Mouse (Mus musculus) intestine, postnatal 0 days (tissue): ENCODE data around the gene Slc20a1. TPM values are rescaled to one million over a fixed set of nuclear protein-coding genes. Genes with fewer than 3 reads are reported as not detected.

Source experiments
- ATAC-seq: fragments of 200-750 bp; cut with Nextera tagmentation; 2 replicates; pipeline ENCODE4 v1.8.0; 2017; ENCODE audit warnings: mild to moderate bottlenecking, moderate TSS enrichment, moderate library complexity
- H3K27ac ChIP-seq: fragments of 300-500 bp; sonication (generic); 2 replicates; pipeline ENCODE4 v1.5.1; 2014; ENCODE audit warnings: mild to moderate bottlenecking, low read depth, low read length, moderate library complexity
- H3K27me3 ChIP-seq: fragments of 300-500 bp; sonication (generic); replicated peaks from 2 replicates; pipeline ENCODE4 v1.6.1; 2014; ENCODE audit warnings: low read length, mixed read lengths; ENCODE audit not compliant: control insufficient read depth, insufficient read depth
- H3K36me3 ChIP-seq: fragments of 300-500 bp; sonication (generic); 2 replicates; pipeline ENCODE4 v1.6.1; 2014; ENCODE audit warnings: mild to moderate bottlenecking, moderate library complexity; ENCODE audit not compliant: control insufficient read depth, insufficient read depth
- H3K4me1 ChIP-seq: fragments of 300-500 bp; sonication (generic); replicated peaks from 2 replicates; pipeline ENCODE4 v1.6.1; 2014; ENCODE audit warnings: antibody characterized with exemption, low read length, mixed read lengths; ENCODE audit not compliant: control insufficient read depth, insufficient read depth
- H3K4me2 ChIP-seq: fragments of 300-500 bp; sonication (generic); replicated peaks from 2 replicates; pipeline ENCODE4 v1.6.1; 2014; ENCODE audit warnings: low read depth, mild to moderate bottlenecking, moderate library complexity
- H3K4me3 ChIP-seq: fragments of 300-500 bp; sonication (generic); 2 replicates; pipeline ENCODE4 v1.5.1; 2014; ENCODE audit warnings: low read depth, low read length
- H3K9ac ChIP-seq: fragments of 300-500 bp; sonication (generic); 2 replicates; pipeline ENCODE4 v1.6.1; 2014; ENCODE audit warnings: mild to moderate bottlenecking, low read depth, low read length
- H3K9me3 ChIP-seq: fragments of 300-500 bp; sonication (generic); 2 replicates; pipeline ENCODE4 v1.6.1; 2016; ENCODE audit warnings: mixed run types; ENCODE audit not compliant: control insufficient read depth
- CTCF ChIP-seq: sonication (generic); IDR thresholded peaks from 2 replicates; pipeline ENCODE4 v1.5.1; 2016; ENCODE audit warnings: low read depth, mild to moderate bottlenecking, control low read depth, antibody characterized with exemption, moderate library complexity
- WGBS: fragments of 180-500 bp; shearing (Covaris S2); extraction: QIAGEN DNeasy Blood & Tissue Kit; methylation state at CpG from one replicate; pipeline ENCODE4 v1.1.7; 2014; 5-methylcytosine and 5-hydroxymethylcytosine counted together
- polyA plus RNA-seq: library from polyadenylated mRNA; unstranded; fragments of >200 nt; fragmentation: Nextera tagmentation; extraction: Ambion mirVana; gene quantifications from 2 replicates; pipeline ENCODE4 v1.2.1, GENCODE M21; 2015

The Slc20a1 gene
- polyA plus RNA-seq, 1 experiment from 2014 or later, result 14.4 TPM

DNA sequence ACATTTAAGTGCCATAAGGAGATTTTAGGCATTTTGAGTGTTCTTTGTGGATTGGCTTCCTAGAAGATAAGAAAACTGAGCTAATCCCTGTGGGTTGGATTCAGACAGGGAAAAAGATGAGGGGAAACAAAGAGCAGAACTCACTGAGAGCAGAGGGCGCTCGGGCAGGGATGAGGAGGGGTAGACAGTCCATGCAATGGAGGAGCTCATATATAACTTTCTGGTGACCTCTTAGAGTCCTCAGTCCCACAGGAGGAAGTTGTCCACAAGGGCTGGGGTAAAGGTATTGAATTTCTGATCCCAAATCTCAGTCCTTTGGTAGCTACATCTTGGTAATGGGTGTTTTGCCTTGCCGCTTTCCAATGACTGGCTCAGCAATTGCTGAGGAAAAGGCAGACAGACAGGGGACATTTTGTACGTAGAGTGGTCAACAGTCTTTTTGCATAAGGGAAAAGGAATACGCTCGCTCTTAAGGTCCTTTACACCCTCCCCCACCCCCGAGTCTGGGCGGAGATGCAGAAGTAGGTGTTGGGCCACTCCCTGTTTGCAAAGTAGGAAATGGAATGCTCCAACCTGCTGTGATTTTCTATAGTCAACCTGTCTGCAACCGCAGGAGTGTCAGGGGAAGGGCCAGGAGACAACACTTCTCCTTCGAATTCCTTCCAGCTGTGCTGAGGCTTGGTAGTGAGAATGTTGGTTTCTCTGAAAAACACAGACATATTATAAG, 20.2 kb upstream of the Slc20a1 start:
- peak overlapping the region; percentile 58 for H3K4me2 ChIP-seq
- 0 out of 2 replicates have a peak, but pooled peaks have one; percentile 39 for ATAC-seq
- H3K4me1 ChIP-seq, result no peaks in the 10 kb centered on the region
- no peak overlapping the region for H3K27ac ChIP-seq
- H3K9me3 ChIP-seq, result no peaks in the 10 kb centered on the region
- no peaks in the 10 kb centered on the region for H3K36me3 ChIP-seq
- TF ChIP-seq CTCF, result no peak
- WGBS, result 23% methylated on average over 10 of the region's 10 CpGs
- no peaks in the 10 kb centered on the region for H3K27me3 ChIP-seq
- no peak overlapping the region for H3K9ac ChIP-seq
- H3K4me3 ChIP-seq, result no peak overlapping the region

DNA sequence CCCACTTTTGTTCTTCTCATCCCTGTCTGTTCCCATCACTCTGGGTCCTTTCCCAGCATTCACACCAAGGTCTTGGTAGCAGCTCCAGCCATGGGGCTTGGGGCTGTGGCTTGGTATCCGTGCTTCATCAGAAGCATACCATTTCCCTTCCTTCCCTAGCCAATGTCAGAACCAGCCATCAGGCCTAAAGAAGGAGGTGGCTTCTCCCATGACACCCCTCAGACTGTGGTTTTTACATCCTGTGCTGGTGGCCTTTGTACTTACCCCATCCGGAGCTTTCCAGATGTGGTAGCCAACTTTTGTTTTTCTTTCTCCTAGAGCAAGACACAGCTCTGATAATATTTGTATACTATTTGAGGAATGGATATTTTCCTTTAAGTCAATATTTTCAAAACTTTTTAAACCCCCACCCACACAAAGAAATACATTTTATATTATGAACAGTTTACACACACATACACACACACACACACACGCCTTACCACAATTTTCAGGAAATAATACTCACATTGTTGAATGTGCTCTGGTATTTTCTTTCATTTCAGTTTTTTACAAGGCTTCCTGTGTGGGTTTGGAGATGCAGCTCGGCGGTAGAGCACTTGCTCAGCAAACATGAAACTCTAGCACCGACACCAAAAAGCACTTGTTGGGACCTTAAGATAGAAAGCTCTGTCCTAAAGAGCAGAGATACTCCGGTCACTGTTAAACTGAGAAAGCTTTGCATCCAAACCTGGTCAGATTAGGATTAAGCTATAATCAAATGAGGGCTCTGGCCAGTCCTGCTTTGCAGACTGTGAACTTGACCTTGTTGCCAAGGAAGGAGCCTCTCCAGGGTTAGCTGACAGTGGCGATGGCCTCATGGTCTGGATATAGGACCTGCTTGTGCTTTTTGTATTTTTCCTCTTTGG, 18.4 kb upstream of the Slc20a1 start:
- Histone ChIP-seq H3K27me3 (no peaks in the 10 kb centered on the region), H3K4me2 (no peak overlapping the region), H3K4me3 (no peak overlapping the region), H3K9me3 (no peaks in the 10 kb centered on the region), H3K27ac (no peak overlapping the region), H3K4me1 (no peaks in the 10 kb centered on the region), H3K36me3 (no peaks in the 10 kb centered on the region), H3K9ac (no peak overlapping the region)
- no peak for TF ChIP-seq CTCF
- 72% methylated on average over 8 of the region's 8 CpGs for WGBS
- ATAC-seq, result no peak

DNA sequence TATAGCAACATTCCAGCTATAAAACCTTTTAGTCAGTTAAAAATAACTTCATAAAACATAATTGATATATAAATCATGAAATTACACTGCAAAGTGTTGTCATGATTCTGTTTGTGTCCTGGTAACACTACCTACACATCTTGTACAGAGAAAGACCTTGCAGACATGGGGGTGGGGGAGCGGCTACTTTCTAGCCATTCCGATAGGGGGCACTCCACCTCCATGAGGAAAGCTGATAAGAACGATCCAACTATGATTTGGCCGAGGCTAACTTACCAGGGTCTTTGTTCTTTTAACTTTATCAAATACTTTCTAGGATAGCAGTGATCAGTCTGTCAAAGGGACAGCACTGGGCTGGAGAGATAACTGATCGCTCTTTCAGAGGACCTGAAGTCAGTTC, 17.1 kb upstream of the Slc20a1 start:
- no peaks in the 10 kb centered on the region for H3K4me1 ChIP-seq
- no peak overlapping the region for H3K27ac ChIP-seq
- no peaks in the 10 kb centered on the region for H3K9me3 ChIP-seq
- H3K4me3 ChIP-seq, result no peak overlapping the region
- TF ChIP-seq CTCF, result peak; percentile 27; the same call in 1 of the 2 replicates
- H3K4me2 ChIP-seq, result no peak overlapping the region
- ATAC-seq, result no peak
- H3K27me3 ChIP-seq, result no peaks in the 10 kb centered on the region
- 82% methylated on average over 5 of the region's 5 CpGs for WGBS
- H3K36me3 ChIP-seq, result no peaks in the 10 kb centered on the region
- H3K9ac ChIP-seq, result no peak overlapping the region

DNA sequence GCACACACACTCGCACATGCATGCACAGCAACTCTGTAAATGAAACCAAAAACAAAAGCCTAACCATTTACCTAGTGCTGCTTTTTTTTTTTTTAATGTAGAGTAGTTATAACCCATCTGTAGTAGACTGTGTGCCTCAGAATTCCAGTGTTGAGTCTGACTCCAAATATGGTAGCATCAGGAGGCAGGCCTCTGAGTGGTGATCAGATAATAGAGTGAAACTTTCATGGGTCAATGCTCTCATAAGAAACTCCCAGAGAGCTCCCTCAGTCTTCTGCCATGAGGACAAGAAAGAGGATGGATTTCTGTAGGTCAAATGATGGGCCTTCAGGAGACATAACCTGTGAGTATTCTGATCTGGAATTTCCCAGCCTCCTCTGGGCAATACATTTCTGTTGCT, 16.2 kb upstream of the Slc20a1 start:
- Histone ChIP-seq H3K4me3 (no peak overlapping the region), H3K36me3 (no peaks in the 10 kb centered on the region), H3K9ac (no peak overlapping the region), H3K4me2 (no peak overlapping the region), H3K9me3 (no peaks in the 10 kb centered on the region), H3K4me1 (no peaks in the 10 kb centered on the region), H3K27ac (no peak overlapping the region), H3K27me3 (no peaks in the 10 kb centered on the region)
- no peak for TF ChIP-seq CTCF
- no peak for ATAC-seq
- WGBS, result 95% methylated on average over 1 of the region's 1 CpGs

DNA sequence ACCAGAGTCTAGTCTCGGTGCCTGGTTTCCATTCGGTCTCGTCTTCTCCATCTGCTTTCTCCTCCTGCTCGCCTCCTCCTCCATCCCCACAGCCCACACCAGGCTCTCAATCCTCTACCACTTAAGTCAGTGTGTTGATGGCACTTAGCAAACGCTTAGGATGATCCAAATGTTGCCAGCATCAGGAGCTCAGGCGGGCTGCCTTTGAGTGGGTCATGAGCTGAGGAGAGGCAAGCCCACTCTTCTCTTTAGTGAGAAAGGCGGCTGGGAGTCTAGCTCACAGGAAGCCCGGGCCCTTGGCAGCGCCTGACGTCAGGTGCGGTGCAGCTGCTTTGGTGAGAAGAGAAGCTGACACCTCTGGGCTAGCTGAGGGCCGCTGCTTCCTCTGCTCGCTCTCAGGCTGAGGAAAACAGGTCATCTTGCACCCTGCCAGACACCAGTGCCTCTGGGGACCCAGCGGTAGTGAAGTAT, 15.0 kb upstream of the Slc20a1 start:
- Histone ChIP-seq H3K36me3 (no peaks in the 10 kb centered on the region), H3K27ac (no peak overlapping the region), H3K9me3 (no peaks in the 10 kb centered on the region), H3K4me1 (no peaks in the 10 kb centered on the region), H3K4me2 (no peak overlapping the region), H3K4me3 (no peak overlapping the region), H3K27me3 (no peaks in the 10 kb centered on the region), H3K9ac (no peak overlapping the region)
- 65% methylated on average over 14 of the region's 14 CpGs for WGBS
- TF ChIP-seq CTCF, result no peak
- no peak for ATAC-seq

DNA sequence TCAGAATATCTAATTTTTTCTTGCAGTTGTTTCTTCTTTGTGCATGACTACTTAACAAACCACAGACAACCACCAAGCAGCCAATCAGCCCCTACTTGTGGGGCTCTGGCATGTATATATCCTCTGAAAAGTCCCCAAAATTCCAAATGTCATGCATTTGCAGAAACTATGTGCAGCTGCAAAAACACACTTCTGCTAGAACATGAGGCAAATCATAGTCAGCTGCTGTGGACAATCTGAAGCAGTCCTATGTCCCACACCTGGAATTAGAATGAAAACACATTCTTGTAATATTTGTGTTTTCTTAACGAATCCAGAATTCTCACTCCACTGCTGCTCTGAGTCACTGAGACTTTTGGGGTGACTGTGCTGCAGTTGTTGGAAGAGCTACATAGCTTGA, 13.7 kb upstream of the Slc20a1 start:
- H3K4me3 ChIP-seq, result no peak overlapping the region
- 93% methylated on average over 1 of the region's 1 CpGs for WGBS
- no peaks in the 10 kb centered on the region for H3K27me3 ChIP-seq
- H3K4me2 ChIP-seq, result no peak overlapping the region
- no peak for ATAC-seq
- no peak overlapping the region for H3K27ac ChIP-seq
- H3K9me3 ChIP-seq, result peaks cover 4% of the 10 kb centered on the region
- no peaks in the 10 kb centered on the region for H3K36me3 ChIP-seq
- H3K9ac ChIP-seq, result no peak overlapping the region
- TF ChIP-seq CTCF, result no peak
- H3K4me1 ChIP-seq, result no peaks in the 10 kb centered on the region
